Mouse (Mus musculus) liver, embryonic 13.5 days (tissue): ENCODE results near the gene Klhl8. TPM values are rescaled to one million over a fixed set of nuclear protein-coding genes. Genes with fewer than 3 reads are reported as not detected.
A peak's percentile ranks its signal among the peaks of the same experiment; 100 is the strongest.

Experiments
- ATAC-seq: fragments of 200-750 bp; cut with Nextera tagmentation; 2 replicates; pipeline ENCODE4 v1.8.0; 2017; ENCODE audit warnings: low read depth, mild to moderate bottlenecking, moderate number of reproducible peaks, moderate library complexity
- DNase-seq: peaks from one replicate; pipeline ENCODE4 v3.0.0; 2022
- H3K27ac ChIP-seq: fragments of 300-500 bp; sonication (generic); 2 replicates; pipeline ENCODE4 v1.5.1; 2015; ENCODE audit warnings: moderate library complexity, mild to moderate bottlenecking, inconsistent platforms
- H3K27me3 ChIP-seq: fragments of 300-500 bp; sonication (generic); 2 replicates; pipeline ENCODE4 v1.6.1; 2015; ENCODE audit warnings: mild to moderate bottlenecking, inconsistent platforms
- H3K36me3 ChIP-seq: fragments of 300-500 bp; sonication (generic); 2 replicates; pipeline ENCODE4 v1.6.1; 2015; ENCODE audit warnings: mild to moderate bottlenecking, inconsistent platforms
- H3K4me1 ChIP-seq: fragments of 300-500 bp; sonication (generic); replicated peaks from 2 replicates; pipeline ENCODE4 v1.6.1; 2015; ENCODE audit warnings: inconsistent platforms
- H3K4me2 ChIP-seq: fragments of 300-500 bp; sonication (generic); 2 replicates; pipeline ENCODE4 v1.6.1; 2015; ENCODE audit warnings: inconsistent platforms, mild to moderate bottlenecking, moderate library complexity
- H3K4me3 ChIP-seq: fragments of 300-500 bp; sonication (generic); replicated peaks from 2 replicates; pipeline ENCODE4 v1.5.1; 2015; ENCODE audit warnings: mild to moderate bottlenecking, inconsistent platforms
- H3K9ac ChIP-seq: fragments of 300-500 bp; sonication (generic); 2 replicates; pipeline ENCODE4 v1.6.1; 2015; ENCODE audit warnings: mild to moderate bottlenecking, inconsistent platforms
- H3K9me3 ChIP-seq: fragments of 300-500 bp; sonication (generic); replicated peaks from 2 replicates; pipeline ENCODE4 v1.6.1; 2016; ENCODE audit warnings: inconsistent platforms
- WGBS: fragments of 180-500 bp; shearing (Covaris S2); methylation state at CpG from one replicate; pipeline ENCODE4 v1.1.7; 2015; ENCODE audit not compliant: insufficient replicate concordance; 5-methylcytosine and 5-hydroxymethylcytosine counted together
- polyA plus RNA-seq: library from polyadenylated mRNA; unstranded; fragments of >200 nt; fragmentation: Nextera tagmentation; extraction: Ambion mirVana; gene quantifications from 2 replicates; pipeline ENCODE4 v1.2.1, GENCODE M21; 2015

Klhl8 gene
- polyA plus RNA-seq, 1 experiment from 2014 or later: 1.4 TPM

DNA sequence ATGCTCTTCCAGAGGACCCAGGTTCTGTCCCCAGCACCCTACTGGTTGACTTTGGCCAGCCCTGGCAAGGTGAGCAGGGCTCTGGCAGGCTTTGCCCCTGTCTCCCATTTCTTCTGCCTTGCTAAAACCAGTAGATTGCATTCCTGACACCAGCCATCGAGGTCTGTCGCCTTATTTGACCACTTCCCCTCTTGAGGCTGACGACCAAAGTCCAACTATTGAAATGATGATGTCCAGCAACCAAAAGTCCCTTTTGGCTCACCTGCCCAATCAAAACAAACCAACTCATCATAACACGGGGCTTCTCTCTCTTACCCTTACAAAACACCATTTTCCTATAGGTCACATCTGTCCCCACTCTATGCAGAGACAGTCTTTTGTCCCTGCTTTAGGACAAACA, 2.1 kb upstream of the Klhl8 start:
- peaks cover 15% of the 10 kb centered on the region for H3K4me1 ChIP-seq
- H3K4me3 ChIP-seq: no peak overlapping the region
- H3K9me3 ChIP-seq: no peaks in the 10 kb centered on the region
- WGBS: 20% methylated on average over 4 of the region's 4 CpGs
- H3K36me3 ChIP-seq: no peaks in the 10 kb centered on the region
- no peak overlapping the region for H3K27ac ChIP-seq
- ATAC-seq (no peak), DNase-seq (no peak)
- peaks cover 24% of the 10 kb centered on the region for H3K27me3 ChIP-seq
- H3K9ac ChIP-seq: no peak overlapping the region
- no peak overlapping the region for H3K4me2 ChIP-seq

DNA sequence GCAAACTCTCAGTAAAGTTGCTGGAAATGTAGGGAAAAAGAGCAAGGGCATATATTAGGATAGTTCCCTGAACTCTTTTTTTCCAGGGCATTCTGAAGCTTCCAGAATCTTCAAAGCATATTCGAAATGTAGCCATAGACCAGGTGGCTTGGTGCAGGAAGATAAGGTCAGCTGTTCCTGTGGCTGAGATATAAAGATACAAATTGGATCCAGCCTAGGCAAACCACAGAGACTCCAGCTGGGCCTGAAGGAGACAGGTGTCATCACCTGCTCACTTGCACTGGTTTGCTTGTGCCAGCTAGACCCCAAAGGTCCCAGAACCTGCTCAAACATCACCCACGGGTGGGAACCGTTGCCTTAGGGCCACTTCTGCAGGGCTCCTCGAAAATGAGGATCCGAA, 496 bp upstream of the Klhl8 start:
- Histone ChIP-seq H3K4me2 (peak overlapping the region; percentile 95), H3K27me3 (peaks cover 24% of the 10 kb centered on the region), H3K9me3 (no peaks in the 10 kb centered on the region), H3K4me1 (peaks cover 15% of the 10 kb centered on the region), H3K4me3 (peak overlapping the region; percentile 74; the same call in 1 of the 2 replicates), H3K9ac (no peak overlapping the region), H3K36me3 (no peaks in the 10 kb centered on the region), H3K27ac (no peak overlapping the region)
- DNase-seq (no peak), ATAC-seq (no peak)
- WGBS: 61% methylated on average over 5 of the region's 5 CpGs

DNA sequence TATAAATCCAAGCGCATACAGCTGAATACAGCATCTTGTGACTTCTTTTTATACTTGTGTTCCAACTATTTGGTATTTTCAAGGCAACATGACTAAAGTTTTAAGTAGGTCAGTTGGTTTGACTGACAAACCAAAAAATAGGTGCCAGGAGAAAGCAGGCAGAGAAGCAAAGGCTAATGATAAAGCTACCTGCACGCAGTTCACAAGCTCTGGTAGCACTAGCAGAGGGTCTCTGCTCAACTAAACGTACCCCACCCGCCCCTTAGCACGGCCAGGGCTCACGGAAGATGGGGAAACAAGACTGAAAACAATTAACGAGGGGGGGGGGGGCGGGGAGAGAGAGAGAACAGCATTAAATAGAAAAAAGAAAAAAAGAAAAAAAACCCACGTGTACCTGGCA, 903 bp downstream of the Klhl8 start:
- no peak overlapping the region for H3K27ac ChIP-seq
- DNase-seq (no peak), ATAC-seq (no peak)
- H3K27me3 ChIP-seq: peaks cover 24% of the 10 kb centered on the region
- peak overlapping the region; percentile 74 for H3K4me3 ChIP-seq
- H3K9me3 ChIP-seq: no peaks in the 10 kb centered on the region
- H3K4me1 ChIP-seq: peaks cover 15% of the 10 kb centered on the region
- 16% methylated on average over 8 of the region's 9 CpGs for WGBS
- H3K9ac ChIP-seq: peak overlapping the region; percentile 80
- peak overlapping the region; percentile 95 for H3K4me2 ChIP-seq
- no peaks in the 10 kb centered on the region for H3K36me3 ChIP-seq

GRCm38 (mm10) chr5:103909466-103909865, 1.6 kb downstream of the Klhl8 start:
- no peak overlapping the region for H3K4me2 ChIP-seq
- peaks cover 15% of the 10 kb centered on the region for H3K4me1 ChIP-seq
- H3K27ac ChIP-seq: no peak overlapping the region
- H3K36me3 ChIP-seq: no peaks in the 10 kb centered on the region
- 47% methylated on average over 3 of the region's 3 CpGs for WGBS
- peaks cover 24% of the 10 kb centered on the region for H3K27me3 ChIP-seq
- DNase-seq (no peak), ATAC-seq (no peak)
- no peak overlapping the region for H3K9ac ChIP-seq
- H3K9me3 ChIP-seq: no peaks in the 10 kb centered on the region
- H3K4me3 ChIP-seq: no peak overlapping the region

GRCm38 (mm10) chr5:103908851-103909250, 2.2 kb downstream of the Klhl8 start:
- WGBS: 49% methylated on average over 7 of the region's 7 CpGs
- Histone ChIP-seq H3K4me1 (peaks cover 15% of the 10 kb centered on the region), H3K4me3 (no peak overlapping the region), H3K36me3 (no peaks in the 10 kb centered on the region), H3K4me2 (no peak overlapping the region), H3K9me3 (no peaks in the 10 kb centered on the region), H3K27me3 (peaks cover 24% of the 10 kb centered on the region), H3K27ac (no peak overlapping the region), H3K9ac (no peak overlapping the region)
- ATAC-seq (no peak), DNase-seq (no peak)

DNA sequence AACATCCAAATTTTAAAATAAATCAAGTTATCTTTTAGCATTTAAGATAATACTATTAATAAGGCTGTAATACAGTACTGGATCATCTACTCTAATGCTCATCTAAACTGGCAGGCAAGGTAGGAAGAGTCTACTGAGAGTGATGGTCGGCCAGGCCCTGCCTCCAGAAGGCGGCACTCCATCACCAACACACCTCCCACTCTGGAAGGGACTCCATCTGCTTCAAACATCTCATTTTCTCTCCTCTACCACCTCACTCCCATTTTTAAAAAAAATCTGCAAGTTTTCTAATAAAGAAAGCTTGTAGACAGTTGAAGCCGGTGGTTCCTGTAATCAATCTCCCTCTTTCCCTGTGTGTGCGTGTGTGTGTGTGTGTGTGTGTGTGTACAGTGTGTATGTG, 3.2 kb downstream of the Klhl8 start:
- no peak overlapping the region for H3K4me3 ChIP-seq
- WGBS: 79% methylated on average over 4 of the region's 4 CpGs
- ATAC-seq: no peak
- no peak for DNase-seq
- H3K27me3 ChIP-seq: peaks cover 17% of the 10 kb centered on the region
- H3K9ac ChIP-seq: no peak overlapping the region
- H3K4me1 ChIP-seq: peaks cover 15% of the 10 kb centered on the region
- no peaks in the 10 kb centered on the region for H3K36me3 ChIP-seq
- no peak overlapping the region for H3K27ac ChIP-seq
- no peaks in the 10 kb centered on the region for H3K9me3 ChIP-seq
- H3K4me2 ChIP-seq: no peak overlapping the region

DNA sequence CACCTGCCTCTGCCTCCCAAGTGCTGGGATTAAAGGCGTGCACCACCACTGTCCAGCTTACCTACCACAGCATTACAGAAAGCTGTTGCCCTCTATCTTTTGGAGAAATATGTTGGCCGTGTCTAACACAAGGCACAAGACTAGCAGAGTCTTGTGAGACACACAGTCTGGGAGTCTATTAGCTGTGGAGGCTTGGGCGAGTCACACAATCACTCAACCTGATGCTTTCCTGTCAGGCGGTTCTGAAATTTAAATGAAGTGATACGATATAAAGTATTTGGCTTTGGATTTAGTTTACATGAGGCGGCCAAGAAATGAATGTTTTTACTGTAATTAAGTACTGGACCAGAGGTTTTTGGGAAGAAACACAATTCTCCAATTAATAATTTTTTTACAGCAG, 4.9 kb downstream of the Klhl8 start:
- H3K27ac ChIP-seq: no peak overlapping the region
- peaks cover 10% of the 10 kb centered on the region for H3K4me1 ChIP-seq
- DNase-seq: no peak
- no peak overlapping the region for H3K4me3 ChIP-seq
- H3K9ac ChIP-seq: no peak overlapping the region
- no peaks in the 10 kb centered on the region for H3K36me3 ChIP-seq
- 69% methylated on average over 6 of the region's 6 CpGs for WGBS
- H3K4me2 ChIP-seq: no peak overlapping the region
- H3K27me3 ChIP-seq: peaks cover 13% of the 10 kb centered on the region
- ATAC-seq: no peak
- H3K9me3 ChIP-seq: no peaks in the 10 kb centered on the region

GRCm38 (mm10) chr5:103898310-103898709, 12.7 kb downstream of the Klhl8 start:
- no peaks in the 10 kb centered on the region for H3K27me3 ChIP-seq
- no peaks in the 10 kb centered on the region for H3K4me1 ChIP-seq

GRCm38 (mm10) chr5:103889766-103890165, 21.3 kb downstream of the Klhl8 start:
- Histone ChIP-seq H3K9me3 (no peaks in the 10 kb centered on the region), H3K9ac (no peak overlapping the region), H3K4me1 (no peaks in the 10 kb centered on the region), H3K4me2 (no peak overlapping the region), H3K4me3 (no peak overlapping the region), H3K27me3 (no peaks in the 10 kb centered on the region), H3K36me3 (no peaks in the 10 kb centered on the region; the same call in 1 of the 2 replicates), H3K27ac (no peak overlapping the region)
- DNase-seq (no peak), ATAC-seq (no peak)
- 82% methylated on average over 15 of the region's 15 CpGs for WGBS

More at GRCm38 (mm10) chr5:103898310-103898709, 12.7 kb downstream of the Klhl8 start:
- Histone ChIP-seq H3K27ac (no peak overlapping the region), H3K36me3 (no peaks in the 10 kb centered on the region), H3K9ac (no peak overlapping the region), H3K4me2 (no peak overlapping the region), H3K4me3 (no peak overlapping the region), H3K9me3 (no peaks in the 10 kb centered on the region)
- no peak for ATAC-seq
- DNase-seq: no peak
- WGBS: 35% methylated on average over 1 of the region's 1 CpGs

DNA sequence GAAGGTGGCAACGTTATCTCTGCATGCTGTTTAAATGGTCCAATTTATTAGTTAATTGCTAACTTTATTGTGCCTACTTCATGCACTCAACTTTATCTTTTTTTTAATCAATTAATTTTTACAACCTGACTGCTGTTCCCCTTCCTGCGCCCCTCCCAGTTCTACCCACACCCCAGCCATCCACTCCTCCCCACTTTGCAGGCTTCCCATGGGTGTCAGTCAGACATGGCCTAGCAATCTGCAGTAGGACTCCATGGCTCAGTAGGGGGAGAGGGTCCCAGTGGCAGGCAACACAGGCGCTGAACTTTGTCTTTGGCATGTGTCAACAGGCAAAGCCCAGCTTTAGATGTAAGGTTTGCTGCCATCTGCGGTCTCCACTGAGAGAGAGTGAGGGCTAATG, 47.3 kb downstream of the Klhl8 start:
- no peaks in the 10 kb centered on the region for H3K9me3 ChIP-seq

GRCm38 (mm10) chr5:103860622-103861021, 50.4 kb downstream of the Klhl8 start:
- ATAC-seq: no peak
- Histone ChIP-seq H3K36me3 (peaks cover 4% of the 10 kb centered on the region), H3K27me3 (no peaks in the 10 kb centered on the region), H3K4me3 (no peak overlapping the region), H3K9me3 (no peaks in the 10 kb centered on the region), H3K4me1 (peaks cover 4% of the 10 kb centered on the region), H3K27ac (no peak overlapping the region), H3K4me2 (no peak overlapping the region), H3K9ac (no peak overlapping the region)
- DNase-seq: no peak
- WGBS: 87% methylated on average over 11 of the region's 11 CpGs

More for the DNA sequence above, 47.3 kb downstream of the Klhl8 start:
- Histone ChIP-seq H3K4me1 (no peaks in the 10 kb centered on the region), H3K27ac (no peak overlapping the region), H3K4me3 (no peak overlapping the region), H3K27me3 (no peaks in the 10 kb centered on the region), H3K4me2 (no peak overlapping the region), H3K36me3 (no peaks in the 10 kb centered on the region), H3K9ac (no peak overlapping the region)
- 87% methylated on average over 4 of the region's 4 CpGs for WGBS
- DNase-seq (no peak), ATAC-seq (no peak)

- no peak for ATAC-seq
- Histone ChIP-seq H3K9ac (no peak overlapping the region), H3K36me3 (peaks cover 33% of the 10 kb centered on the region)
Measured at GRCm38 (mm10) chr5:103857151-103857550, 53.9 kb downstream of the Klhl8 start.

More at GRCm38 (mm10) chr5:103857151-103857550, 53.9 kb downstream of the Klhl8 start:
- WGBS: 78% methylated on average over 2 of the region's 2 CpGs
- H3K9me3 ChIP-seq: no peaks in the 10 kb centered on the region
- DNase-seq: no peak
- no peak overlapping the region for H3K4me2 ChIP-seq
- H3K27me3 ChIP-seq: no peaks in the 10 kb centered on the region
- H3K27ac ChIP-seq: no peak overlapping the region
- H3K4me3 ChIP-seq: no peak overlapping the region
- peaks cover 21% of the 10 kb centered on the region for H3K4me1 ChIP-seq
